Mouse (Mus musculus) intestine, embryonic 14.5 days (tissue): ENCODE measurements around the gene Ina. TPM values are rescaled to one million over a fixed set of nuclear protein-coding genes. Genes with fewer than 3 reads are reported as not detected.

Source experiments
- ATAC-seq: fragments of 200-750 bp; cut with Nextera tagmentation; replicated peaks from 2 replicates; pipeline ENCODE4 v1.8.0; 2017; ENCODE audit warnings: low read depth, moderate number of reproducible peaks, moderate TSS enrichment, moderate library complexity; ENCODE audit not compliant: low FRiP score, low TSS enrichment
- DNase-seq: peaks from one replicate; pipeline ENCODE4 v3.0.0-alpha.2; 2018; ENCODE audit warnings: low spot score
- H3K27ac ChIP-seq: fragments of 300-500 bp; sonication (generic); 2 replicates; pipeline ENCODE4 v1.5.1; 2014; ENCODE audit warnings: low read depth, mild to moderate bottlenecking, control low read depth
- H3K27me3 ChIP-seq: fragments of 300-500 bp; sonication (generic); replicated peaks from 2 replicates; pipeline ENCODE4 v1.6.1; 2014; ENCODE audit warnings: low read length, control low read depth; ENCODE audit not compliant: control insufficient read depth, insufficient read depth
- H3K36me3 ChIP-seq: fragments of 300-500 bp; sonication (generic); 2 replicates; pipeline ENCODE4 v1.6.1; 2014; ENCODE audit warnings: low read length, control low read depth; ENCODE audit not compliant: control insufficient read depth, insufficient read depth
- H3K4me1 ChIP-seq: fragments of 300-500 bp; sonication (generic); replicated peaks from 2 replicates; pipeline ENCODE4 v1.6.1; 2014; ENCODE audit warnings: low read length, control low read depth, mixed read lengths; ENCODE audit not compliant: control insufficient read depth, insufficient read depth
- H3K4me2 ChIP-seq: fragments of 300-500 bp; sonication (generic); 2 replicates; pipeline ENCODE4 v1.6.1; 2014; ENCODE audit warnings: low read length
- H3K4me3 ChIP-seq: fragments of 300-500 bp; sonication (generic); 2 replicates; pipeline ENCODE4 v1.5.1; 2014; ENCODE audit warnings: low read depth, low read length, control low read depth, mixed read lengths
- H3K9ac ChIP-seq: fragments of 300-500 bp; sonication (generic); 2 replicates; pipeline ENCODE4 v1.6.1; 2014; ENCODE audit warnings: mild to moderate bottlenecking, low read length
- H3K9me3 ChIP-seq: fragments of 300-500 bp; sonication (generic); 2 replicates; pipeline ENCODE4 v1.6.1; 2016; ENCODE audit warnings: low read length, control low read depth; ENCODE audit not compliant: control insufficient read depth
- WGBS: fragments of 180-500 bp; shearing (Covaris S2); extraction: QIAGEN DNeasy Blood & Tissue Kit; methylation state at CpG from one replicate; pipeline ENCODE4 v1.1.7; 2014; 5-methylcytosine and 5-hydroxymethylcytosine counted together
- polyA plus RNA-seq: library from polyadenylated mRNA; unstranded; fragments of >200 nt; fragmentation: Nextera tagmentation; extraction: Ambion mirVana; gene quantifications from 2 replicates; pipeline ENCODE4 v1.2.1, GENCODE M21; 2014

Ina gene
- polyA plus RNA-seq, 1 experiment from 2014 or later = 18.3 TPM

GRCm38 (mm10) chr19:47067924-47068611 lies 53.6 kb downstream of the Ina start:
- no peaks in the 10 kb centered on the region for H3K27me3 ChIP-seq
- DNase-seq (peak; percentile 89), ATAC-seq (peak; percentile 87)
- H3K9me3 ChIP-seq = no peaks in the 10 kb centered on the region
- WGBS = under 1% methylated on average over 64 of the region's 72 CpGs
- H3K4me1 ChIP-seq = peaks cover 6% of the 10 kb centered on the region; the same call in 1 of the 2 replicates
- peaks cover 21% of the 10 kb centered on the region for H3K36me3 ChIP-seq
- H3K27ac ChIP-seq = peak overlapping the region; percentile 83
- H3K4me2 ChIP-seq = peak overlapping the region; percentile 49
- peak overlapping the region; percentile 88 for H3K9ac ChIP-seq
- H3K4me3 ChIP-seq = peak overlapping the region; percentile 97

Other genes with a start within 250 kb of the Ina start
- gene Nt5c2, start 455 bp downstream of the Ina start, polyA plus RNA-seq = 55.1 and 64.1 TPM in 2 replicates
- 31.1 and 33.4 TPM in 2 replicates for gene Pcgf6, start 36.2 kb downstream of the Ina start, polyA plus RNA-seq
- gene Taf5, start 53.0 kb downstream of the Ina start, polyA plus RNA-seq = 8.3 and 8.8 TPM in 2 replicates
- gene Usmg5, start 75.9 kb downstream of the Ina start, polyA plus RNA-seq = 1,243 and 1,445 TPM in 2 replicates
- 11.7 and 12.6 TPM in 2 replicates for gene Pdcd11, start 76.1 kb downstream of the Ina start, polyA plus RNA-seq
- 2.5 and 3.1 TPM in 2 replicates for gene Calhm2, start 123.6 kb downstream of the Ina start, polyA plus RNA-seq
- not detected in 2 replicates for gene Calhm1, start 129.6 kb downstream of the Ina start, polyA plus RNA-seq
- gene Calhm3, start 143.1 kb downstream of the Ina start, polyA plus RNA-seq = not detected in 2 replicates
- gene Neurl1a, start 164.1 kb downstream of the Ina start, polyA plus RNA-seq = 8.6 and 9.1 TPM in 2 replicates